Mouse (Mus musculus) spleen, postnatal 36 days (tissue): ENCODE measurements at regions not wholly inside any gene's neighbourhood (a gene's known extent, or its start where the extent isn't known, plus 50 kb on each side); places are given as distances from the start of the nearest gene placed in this dataset.
"Not testable (repeated sequence)": the region's sequence is repeated elsewhere in the genome, so short reads cannot be mapped to it uniquely, and the experiment has no call there.

Experiments
- DNase-seq, 2 experiments: peaks; one replicate each; pipeline ENCODE4 v3.0.0; 2022; ENCODE audit warnings: low spot score in 2 of 2, mixed read lengths in 1 of 2

- DNase-seq: no peak
Measured at GRCm38 (mm10) chr13:44663730-44664129, 65.5 kb upstream of the Jarid2 start.

GRCm38 (mm10) chr13:44669761-44670160 is 59.5 kb upstream of the Jarid2 start:
- no peak for DNase-seq

GRCm38 (mm10) chr13:44673337-44673966 is 55.8 kb upstream of the Jarid2 start:
- DNase-seq: peak; percentile 6 to 10

GRCm38 (mm10) chr13:44673967-44674357 is 55.3 kb upstream of the Jarid2 start:
- peak in 1 of 2 experiments; percentile 3 for DNase-seq

- DNase-seq: no peak
Measured at GRCm38 (mm10) chr13:44674926-44675650, 54.2 kb upstream of the Jarid2 start.

- no peak for DNase-seq
Measured at GRCm38 (mm10) chr13:44676041-44676440, 53.2 kb upstream of the Jarid2 start.

GRCm38 (mm10) chr13:44678121-44678520 is 51.2 kb upstream of the Jarid2 start:
- DNase-seq: no peak

- not testable (repeated sequence) for DNase-seq
Measured at GRCm38 (mm10) chr13:44679457-44679856, 49.8 kb upstream of the Jarid2 start.
